Mouse (Mus musculus) T-helper 2 cell (primary cell): Measurements from ENCODE around the gene Ptk7.

Experiments
- in situ Hi-C: fragments of 300-600 bp; cut with MboI, MseI; formaldehyde crosslinking; loops from one replicate; pipeline ENCODE4 v1.15.1; 2025; ENCODE audit warnings: high pct_unique_total_duplicates

Ptk7 gene

DNA sequence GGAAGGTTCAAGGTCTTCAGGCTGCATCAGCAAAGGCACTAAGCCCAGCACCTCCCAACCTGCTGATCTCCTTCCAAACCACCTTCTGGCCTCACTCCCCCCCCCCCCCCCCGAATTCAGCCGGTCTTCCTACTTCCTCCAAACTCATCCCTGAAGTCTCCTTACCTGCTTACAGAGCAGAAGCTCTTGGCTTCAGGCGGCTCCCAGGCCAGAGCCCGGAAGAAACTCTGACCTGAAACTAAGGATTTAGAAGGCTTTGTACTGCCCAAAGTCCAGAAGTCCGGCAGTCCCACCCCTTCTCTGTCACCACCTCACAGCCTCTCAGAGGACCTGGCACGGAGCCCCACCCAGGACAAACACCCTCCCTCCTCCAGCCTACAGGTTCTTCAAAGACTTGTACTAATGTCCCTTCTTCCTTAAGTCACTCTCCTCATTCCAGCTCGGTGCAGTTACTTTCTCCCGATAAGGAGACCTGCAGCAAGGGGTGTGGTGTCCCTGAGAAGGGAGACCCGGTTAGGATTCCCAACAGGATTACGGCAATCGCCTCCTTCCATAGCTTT lies 15.7 kb upstream of the Ptk7 start:
- in situ Hi-C loops: loop anchor here (10.0 kb wide), 1 partner anchor 70 kb away; the partner anchor contains the start of gene Pex6

- in situ Hi-C loops: loop anchor here (10.0 kb wide), 1 partner anchor 71 kb away; the partner anchor contains the start of gene Pex6
These were observed 15.0 kb upstream of the Ptk7 start for GRCm38 (mm10) chr17:46644152-46644805.

- in situ Hi-C loops: loop anchor here (10.0 kb wide), 1 partner anchor 73 kb away; the partner anchor contains the start of gene Pex6
These were observed 12.8 kb upstream of the Ptk7 start for GRCm38 (mm10) chr17:46642060-46642459.

- in situ Hi-C loops: loop anchor here (10.0 kb wide), 1 partner anchor 75 kb away; the partner anchor contains the start of gene Pex6
These were observed 10.6 kb upstream of the Ptk7 start for GRCm38 (mm10) chr17:46639929-46640328.

DNA sequence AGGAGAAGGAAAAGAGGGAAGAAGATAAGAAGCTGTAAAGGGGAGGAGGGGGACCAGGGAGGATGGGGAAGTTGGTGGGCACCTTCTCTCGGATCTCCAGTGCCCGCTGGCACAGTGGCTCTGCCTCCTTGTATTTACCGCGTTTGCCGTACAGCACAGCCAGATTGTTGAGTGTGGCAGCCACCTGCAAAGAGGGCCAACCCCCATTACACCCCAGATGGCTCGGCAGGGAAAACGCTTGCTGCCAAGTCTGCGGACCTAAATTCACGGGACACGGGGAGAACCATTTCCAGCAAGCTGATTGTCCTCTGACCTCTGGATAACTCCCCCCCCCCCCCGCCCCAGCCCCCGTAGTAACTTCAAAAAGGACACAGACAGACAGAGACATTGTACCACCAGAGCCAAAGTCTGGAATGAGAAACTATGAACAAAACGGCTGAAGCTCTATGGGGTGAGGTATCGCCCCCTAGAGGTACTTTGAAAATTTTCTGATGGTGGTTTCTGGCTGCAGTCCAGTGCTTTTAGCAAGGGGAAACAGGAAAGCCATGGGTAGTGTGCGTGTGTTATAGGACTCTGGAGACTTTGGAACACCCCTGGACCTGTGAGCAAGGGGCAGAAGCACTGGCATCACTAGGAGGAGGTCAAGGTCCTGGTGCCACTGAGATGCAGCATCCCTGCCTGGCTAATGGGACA lies 7.7 kb upstream of the Ptk7 start:
- in situ Hi-C loops: no loop called here

GRCm38 (mm10) chr17:46629685-46630441 lies 559 bp upstream of the Ptk7 start:
- in situ Hi-C loops: loop anchor here (5.0 kb wide), 1 partner anchor 88 kb away; no protein-coding TSS in a partner anchor

- in situ Hi-C loops: loop anchor here (5.0 kb wide), 1 partner anchor 86 kb away; no protein-coding TSS in a partner anchor
These were observed 873 bp downstream of the Ptk7 start for GRCm38 (mm10) chr17:46628471-46628790.

GRCm38 (mm10) chr17:46627409-46627808 lies 1.9 kb downstream of the Ptk7 start:
- in situ Hi-C loops: loop anchor here (5.0 kb wide), 1 partner anchor 85 kb away; no protein-coding TSS in a partner anchor

GRCm38 (mm10) chr17:46624598-46624997 lies 4.7 kb downstream of the Ptk7 start:
- in situ Hi-C loops: no loop called here

- in situ Hi-C loops: no loop called here
These were observed 5.3 kb downstream of the Ptk7 start for GRCm38 (mm10) chr17:46623819-46624557.

DNA sequence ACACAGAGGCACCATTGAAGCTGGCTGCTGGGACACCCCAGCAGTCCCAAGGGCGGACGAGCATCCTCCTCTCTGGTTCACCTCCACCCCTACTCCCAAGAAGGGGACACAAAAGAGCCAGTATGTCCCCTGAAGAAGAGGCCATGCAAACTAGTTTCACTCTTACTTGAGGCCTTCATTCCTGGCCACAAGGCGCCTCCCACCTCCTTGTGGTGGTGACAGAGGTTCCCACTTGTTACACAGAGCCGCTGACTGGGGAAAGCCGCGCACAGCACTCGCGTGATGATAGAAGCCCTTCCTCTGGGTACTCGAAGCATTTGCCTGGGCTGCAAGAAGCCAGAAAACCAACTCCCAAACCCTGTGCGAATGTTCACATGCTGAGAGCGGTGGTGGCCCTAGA lies 7.0 kb downstream of the Ptk7 start:
- in situ Hi-C loops: no loop called here

GRCm38 (mm10) chr17:46621324-46621723 lies 8.0 kb downstream of the Ptk7 start:
- in situ Hi-C loops: no loop called here

DNA sequence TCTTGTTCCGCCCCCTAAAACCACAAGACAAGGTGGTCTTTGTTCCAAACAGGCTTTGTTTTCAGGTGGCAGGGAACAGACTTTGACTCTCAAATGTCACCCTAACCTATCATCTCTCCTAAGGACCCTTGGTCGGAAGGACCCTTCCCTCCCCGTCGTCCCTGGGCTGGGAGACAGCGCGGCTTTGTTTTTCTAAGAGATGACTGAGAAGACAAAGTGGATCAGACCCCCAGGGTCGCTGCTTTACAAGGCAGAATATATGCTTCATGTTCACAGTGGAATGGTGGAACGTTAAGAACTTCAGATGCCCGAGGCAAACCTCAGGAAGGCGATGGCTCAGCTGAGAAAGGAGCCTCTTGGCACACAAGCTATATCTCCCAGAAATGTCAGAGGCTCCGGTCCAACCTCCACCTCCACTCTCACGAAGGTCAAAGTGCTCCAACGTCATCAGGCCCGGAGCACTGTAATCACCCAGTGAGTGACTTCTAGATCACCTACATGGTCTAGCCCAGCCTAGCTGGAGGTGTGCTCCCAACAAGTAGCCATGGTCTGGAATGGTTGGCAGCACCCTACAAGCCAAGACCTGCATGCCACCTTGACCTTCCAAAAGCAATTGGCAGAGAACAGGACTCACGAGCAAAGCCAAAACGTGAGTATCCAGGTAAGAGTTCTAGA lies 9.5 kb downstream of the Ptk7 start:
- in situ Hi-C loops: loop anchor here (10.0 kb wide), 1 partner anchor 1395 kb away; no protein-coding TSS in a partner anchor

GRCm38 (mm10) chr17:46618769-46619682 lies 10.3 kb downstream of the Ptk7 start:
- in situ Hi-C loops: loop anchor here (10.0 kb wide), 1 partner anchor 1396 kb away; no protein-coding TSS in a partner anchor

- in situ Hi-C loops: loop anchor here (10.0 kb wide), 1 partner anchor 1396 kb away; no protein-coding TSS in a partner anchor
These were observed 10.9 kb downstream of the Ptk7 start for GRCm38 (mm10) chr17:46618394-46618768.

GRCm38 (mm10) chr17:46617799-46618198 lies 11.5 kb downstream of the Ptk7 start:
- in situ Hi-C loops: loop anchor here (10.0 kb wide), 1 partner anchor 1397 kb away; no protein-coding TSS in a partner anchor

DNA sequence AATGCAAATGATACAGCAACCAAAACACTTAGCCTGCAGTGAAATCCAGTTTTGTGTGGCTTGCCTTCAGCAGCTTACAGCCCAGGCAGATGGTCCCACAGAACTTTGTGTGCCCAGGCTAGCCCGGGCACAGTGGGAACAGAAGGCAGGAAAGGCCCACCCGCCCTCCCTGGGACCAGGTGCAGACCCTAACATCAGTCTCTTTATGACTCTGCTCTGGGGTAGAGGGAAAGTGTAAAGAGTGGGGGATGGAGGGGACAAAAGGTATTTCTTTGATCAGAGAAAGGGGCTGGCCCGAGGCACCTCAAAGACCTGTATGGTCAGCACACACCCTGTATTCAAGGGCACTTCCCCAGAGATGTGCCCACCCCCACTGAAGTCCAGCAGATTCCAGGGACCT lies 16.1 kb downstream of the Ptk7 start:
- in situ Hi-C loops: loop anchor here (10.0 kb wide), 1 partner anchor 1402 kb away; no protein-coding TSS in a partner anchor

DNA sequence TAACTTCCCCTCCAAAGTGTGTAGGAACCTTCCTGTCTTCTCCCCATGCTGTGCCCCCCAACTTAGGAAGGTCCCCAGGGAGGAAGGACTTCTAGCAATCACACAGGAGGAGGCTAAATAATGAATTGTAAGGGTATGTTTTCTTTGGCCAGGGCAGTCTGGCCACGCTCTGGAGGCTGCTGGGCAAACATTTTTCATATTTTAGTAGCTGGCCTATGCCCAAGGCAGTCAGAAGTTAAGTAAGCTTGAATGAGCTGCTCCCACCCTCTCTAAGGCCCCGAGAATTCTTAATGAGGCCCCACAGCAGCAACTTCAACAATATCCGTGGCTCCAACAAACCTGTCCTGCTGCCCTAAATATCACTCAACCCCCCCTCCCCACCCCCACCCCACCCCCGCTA lies 16.5 kb downstream of the Ptk7 start:
- in situ Hi-C loops: loop anchor here (10.0 kb wide), 1 partner anchor 1402 kb away; no protein-coding TSS in a partner anchor

- in situ Hi-C loops: loop anchor here (10.0 kb wide), 1 partner anchor 1403 kb away; no protein-coding TSS in a partner anchor
These were observed 17.1 kb downstream of the Ptk7 start for GRCm38 (mm10) chr17:46612189-46612588.
